ENCODE assay signal across 19 mouse cellular contexts in the genomic region with DNA sequence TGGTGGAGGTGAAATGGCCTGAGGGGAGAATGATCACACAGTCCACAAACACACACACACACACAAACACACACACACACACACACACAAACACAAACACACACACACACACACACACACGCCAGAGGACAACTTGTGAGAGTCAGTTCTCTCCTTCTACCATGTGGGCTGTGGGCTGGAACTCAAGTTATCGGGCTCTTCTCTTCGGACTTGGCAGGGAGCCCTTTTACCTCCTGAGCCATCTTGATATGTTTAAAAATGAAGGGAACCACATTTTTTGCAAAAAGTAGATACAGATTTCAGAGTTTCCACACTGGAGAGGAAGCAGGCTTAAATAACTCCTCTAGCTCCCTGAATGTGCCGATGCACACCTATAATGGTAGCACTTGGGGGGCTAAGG. TPM values are rescaled to one million over a fixed set of nuclear protein-coding genes. Genes with fewer than 3 reads are reported as not detected.
A peak's percentile ranks its signal among the peaks of the same experiment; 100 is the strongest.
DNase-seq lines count a peak whose midpoint lies in the region; ATAC-seq and TF ChIP-seq lines count a peak whose summit lies in the region.
"Had no signal": no experiment of that assay in that cellular context is flagged by ENCODE, and none has a peak within 500 bp of the region (broad histone marks: within the 10 kb centered on the region; RNA-seq: fewer than 3 reads in every experiment).

No protein-coding gene starts in this region.

- H3K4me1 ChIP-seq in lung, embryonic 14.5 days (ENCODE audit: insufficient read depth) = peaks cover 26% of the 10 kb centered on the region
- no peaks in the 10 kb centered on the region for H3K4me1 ChIP-seq in lung, postnatal 0 days (ENCODE audit: insufficient read depth, low read depth, low read length)
- peaks cover 23% of the 10 kb centered on the region for H3K4me1 ChIP-seq in limb, embryonic 15.5 days
- peaks cover 6% of the 10 kb centered on the region for H3K4me1 ChIP-seq in midbrain, embryonic 10.5 days
- H3K4me1 ChIP-seq: forebrain, embryonic 12.5 days; hindbrain, embryonic 13.5 days had no signal

- H3K27me3 ChIP-seq in lung, embryonic 14.5 days (ENCODE audit: insufficient read depth, low read length) = no peaks in the 10 kb centered on the region
- H3K27me3 ChIP-seq in lung, postnatal 0 days (replicated peaks; ENCODE audit: insufficient read depth, low read length) = no peaks in the 10 kb centered on the region
- H3K27me3 ChIP-seq in limb, embryonic 15.5 days = no peaks in the 10 kb centered on the region
- H3K27me3 ChIP-seq in midbrain, embryonic 10.5 days (ENCODE audit: low read depth, poor library complexity, severe bottlenecking) = peaks cover 43% of the 10 kb centered on the region

- H3K4me2 ChIP-seq in lung, embryonic 14.5 days = no peak overlapping the region
- no peak overlapping the region for H3K4me2 ChIP-seq in lung, postnatal 0 days (replicated peaks; ENCODE audit: low read depth, low read length)
- H3K4me2 ChIP-seq in limb, embryonic 15.5 days = no peak overlapping the region
- H3K4me2 ChIP-seq: forebrain, embryonic 12.5 days; hindbrain, embryonic 13.5 days had no signal

- TF ChIP-seq EP300 in lung, postnatal 0 days (IDR thresholded peaks at IDR 0.05) = no peak

- H3K4me3 ChIP-seq in lung, embryonic 14.5 days (ENCODE audit: low read depth, low read length) = no peak overlapping the region
- no peak overlapping the region for H3K4me3 ChIP-seq in lung, postnatal 0 days (ENCODE audit: low read depth, low read length)
- H3K4me3 ChIP-seq in limb, embryonic 15.5 days = no peak overlapping the region
- no peak overlapping the region for H3K4me3 ChIP-seq in midbrain, embryonic 10.5 days
- H3K4me3 ChIP-seq: forebrain, embryonic 12.5 days; heart, embryonic 10.5 days; hindbrain, embryonic 13.5 days had no signal

- H3K36me3 ChIP-seq in lung, embryonic 14.5 days (ENCODE audit: insufficient read depth) = no peaks in the 10 kb centered on the region
- H3K36me3 ChIP-seq in lung, postnatal 0 days (ENCODE audit: insufficient read depth, low read length) = no peaks in the 10 kb centered on the region
- no peaks in the 10 kb centered on the region for H3K36me3 ChIP-seq in limb, embryonic 15.5 days
- H3K36me3 ChIP-seq in midbrain, embryonic 10.5 days = no peaks in the 10 kb centered on the region
- H3K36me3 ChIP-seq: forebrain, embryonic 12.5 days; heart, embryonic 10.5 days; hindbrain, embryonic 13.5 days had no signal

- DNase-seq in lung, embryonic 14.5 days = peak; percentile 48
- no peak for DNase-seq in lung, postnatal 0 days (ENCODE audit: low spot score)
- DNase-seq in MEL-GATA-1-ER (ENCODE audit: extremely low read depth, low read depth) = peak; percentile 55
- DNase-seq in midbrain, embryonic 10.5 days (ENCODE audit: low spot score) = no peak
- DNase-seq in thymus, postnatal 10 days (ENCODE audit: low spot score in 2 of 2) = no peak
- DNase-seq: adrenal gland, postnatal 14 days; cerebellum, adult 2 months; gastrocnemius, postnatal 10 days; heart, adult 18-20 months; heart, postnatal 10 days; heart, postnatal 4 days had no signal

- H3K9ac ChIP-seq in lung, embryonic 14.5 days = no peak overlapping the region
- no peak overlapping the region for H3K9ac ChIP-seq in lung, postnatal 0 days (replicated peaks; ENCODE audit: low read depth)
- H3K9ac ChIP-seq in limb, embryonic 15.5 days = no peak overlapping the region
- H3K9ac ChIP-seq: forebrain, embryonic 12.5 days; hindbrain, embryonic 13.5 days had no signal

- no peaks in the 10 kb centered on the region for H3K9me3 ChIP-seq in lung, embryonic 14.5 days (ENCODE audit: low read depth, low read length)
- H3K9me3 ChIP-seq in lung, postnatal 0 days (ENCODE audit: low read length) = no peaks in the 10 kb centered on the region
- H3K9me3 ChIP-seq in limb, embryonic 15.5 days = no peaks in the 10 kb centered on the region
- H3K9me3 ChIP-seq in midbrain, embryonic 10.5 days (replicated peaks) = no peaks in the 10 kb centered on the region
- H3K9me3 ChIP-seq: forebrain, embryonic 12.5 days; heart, embryonic 10.5 days; hindbrain, embryonic 13.5 days had no signal

- no peak overlapping the region for H3K27ac ChIP-seq in lung, embryonic 14.5 days (ENCODE audit: low read depth)
- no peak overlapping the region for H3K27ac ChIP-seq in lung, postnatal 0 days (ENCODE audit: low read length)
- H3K27ac ChIP-seq in limb, embryonic 15.5 days = peak overlapping the region; percentile 79
- H3K27ac ChIP-seq in midbrain, embryonic 10.5 days (replicated peaks) = no peak overlapping the region
- H3K27ac ChIP-seq: forebrain, embryonic 12.5 days; heart, embryonic 10.5 days; hindbrain, embryonic 13.5 days; hindbrain, postnatal 0 days had no signal

- WGBS in lung, embryonic 14.5 days = 54% methylated on average over 4 of the region's 4 CpGs
- 53% methylated on average over 4 of the region's 4 CpGs for WGBS in lung, postnatal 0 days
- WGBS in limb, embryonic 15.5 days = 43% methylated on average over 4 of the region's 4 CpGs
- WGBS in midbrain, embryonic 10.5 days = 90% methylated on average over 4 of the region's 4 CpGs

- ATAC-seq in lung, embryonic 14.5 days (ENCODE audit: insufficient read depth) = no peak
- no peak for ATAC-seq in lung, postnatal 0 days
- no peak for ATAC-seq in limb, embryonic 15.5 days (ENCODE audit: insufficient number of reproducible peaks, low FRiP score, low TSS enrichment, low read depth)
- ATAC-seq: activated CD4-positive, CD25-positive, alpha-beta regulatory T cell, adult 4 months; forebrain, embryonic 16.5 days; hindbrain, postnatal 0 days; Patski had no signal

- TF ChIP-seq CTCF in lung, embryonic 14.5 days (IDR thresholded peaks at IDR 0.05; ENCODE audit: low read depth) = no peak
- no peak for TF ChIP-seq CTCF in lung, postnatal 0 days (IDR thresholded peaks at IDR 0.05)

RNA-seq across cellular contexts. Expression of a gene that starts 22.9 kb away (rescaled TPM):
- polyA plus RNA-seq in lung, embryonic 14.5 days (2014; fragmentation: Nextera tagmentation; extraction: Ambion mirVana) = 468 and 481 TPM in 2 replicates
- polyA plus RNA-seq in lung, postnatal 0 days (2015; fragmentation: Nextera tagmentation; extraction: Ambion mirVana) = 176 and 364 TPM in 2 replicates
- 599 and 855 TPM in 2 replicates for polyA plus RNA-seq in limb, embryonic 15.5 days (2015; fragmentation: Nextera tagmentation; extraction: Ambion mirVana)
- 107 and 118 TPM in 2 replicates for polyA plus RNA-seq in midbrain, embryonic 10.5 days (2016; fragmentation: Nextera tagmentation; extraction: Ambion mirVana)
- polyA plus RNA-seq: activated CD4-positive, CD25-positive, alpha-beta regulatory T cell, adult 4 months; Patski had no signal

Comparison
In these comparisons a context has a peak if more than half of its experiments do, and no peak if none do; other contexts are left out.
1. DNase-seq: peak in lung, embryonic 14.5 days (single experiment) and MEL-GATA-1-ER (single experiment); none in lung, postnatal 0 days (single experiment), midbrain, embryonic 10.5 days (single experiment) and thymus, postnatal 10 days (0 of 2).